Comparison of ENCODE assay signal across 8 mouse cellular contexts in genomic region chr11:87448081-87448475, GRCm38 (mm10). TPM values are rescaled to one million over a fixed set of nuclear protein-coding genes. Genes with fewer than 3 reads are reported as not detected.
DNase-seq lines count a peak whose midpoint lies in the region; ATAC-seq and TF ChIP-seq lines count a peak whose summit lies in the region.
"Not testable (repeated sequence)": the region's sequence is repeated elsewhere in the genome, so short reads cannot be mapped to it uniquely, and the experiment has no call there.

No protein-coding gene starts in this region.

- not testable (repeated sequence) for H3K9me3 ChIP-seq in MEL (replicated peaks; ENCODE audit: insufficient read depth, low read length); lung, embryonic 14.5 days (ENCODE audit: low read depth, low read length)

- peak overlapping the region; percentile 63 for H3K4me2 ChIP-seq in lung, embryonic 14.5 days

- under 1% methylated on average over 31 of the region's 34 CpGs for WGBS in lung, embryonic 14.5 days

- H3K36me3 ChIP-seq in MEL (ENCODE audit: control insufficient read depth in 1 of 2, insufficient read depth in 2 of 2, low read length in 2 of 2): peaks cover 0 to 14% of the 10 kb centered on the region in 2 experiments; a peak in 2 of 4 replicates
- H3K36me3 ChIP-seq in lung, embryonic 14.5 days (ENCODE audit: insufficient read depth): not testable (repeated sequence)

- peak; percentile 91 for DNase-seq in MEL (ENCODE audit: low read depth, low spot score)
- peak; percentile 98 for DNase-seq in cerebellum, adult 9-10 months
- DNase-seq in layer of hippocampus, adult 9-10 months (ENCODE audit: low spot score): peak; percentile 86
- DNase-seq in lung, embryonic 14.5 days: peak; percentile 84
- DNase-seq in testis, postnatal 14 days (ENCODE audit: low spot score): peak; percentile 96

- not testable (repeated sequence) for H3K79me2 ChIP-seq in MEL (ENCODE audit: control insufficient read depth, insufficient read depth, low read length, poor library complexity)

- TF ChIP-seq EP300 in MEL (IDR thresholded peaks at IDR 0.05; ENCODE audit: low read depth in 1 of 2, low read length in 2 of 2): not testable (repeated sequence)

- peak overlapping the region; percentile 96 for H3K9ac ChIP-seq in MEL (ENCODE audit: control insufficient read depth, low read depth, low read length, poor library complexity, severe bottlenecking)
- H3K9ac ChIP-seq in lung, embryonic 14.5 days: peak overlapping the region; percentile 35; the same call in 1 of the 2 replicates

- H3K27ac ChIP-seq in MEL (ENCODE audit: control insufficient read depth, low read depth, low read length): peak overlapping the region; percentile 83
- not testable (repeated sequence) for H3K27ac ChIP-seq in lung, embryonic 14.5 days (ENCODE audit: low read depth)

- TF ChIP-seq RAD21 in MEL (IDR thresholded peaks at IDR 0.05; ENCODE audit: low read depth, low read length): not testable (repeated sequence)

- H3K4me3 ChIP-seq in MEL (ENCODE audit: control insufficient read depth in 1 of 2, insufficient read depth in 1 of 2, low read depth in 2 of 2, low read length in 2 of 2): peak overlapping the region; percentile 44 to 60
- H3K4me3 ChIP-seq in lung, embryonic 14.5 days (ENCODE audit: low read depth, low read length): peak overlapping the region; percentile 25

- TF ChIP-seq POLR2A in MEL (IDR thresholded peaks at IDR 0.05; ENCODE audit: control insufficient read depth in 1 of 2, insufficient read depth in 1 of 2, low read depth in 1 of 2, low read length in 2 of 2, poor library complexity in 1 of 2): peak; percentile 41 to 57; a peak in 2 of 4 replicates

- peak; percentile 96 for ATAC-seq in frontal cortex, adult (ENCODE audit: low TSS enrichment)
- peak; percentile 81 to 84 for ATAC-seq in hematopoietic stem cell, adult 5-6 weeks (replicated peaks in 1 of 2; ENCODE audit: insufficient read depth in 1 of 2, low FRiP score in 2 of 2, low TSS enrichment in 1 of 2, low read depth in 1 of 2, poor library complexity in 2 of 2, severe bottlenecking in 2 of 2)
- peak; percentile 93 for ATAC-seq in lung, embryonic 14.5 days (ENCODE audit: insufficient read depth)
- peak; percentile 95 for ATAC-seq in neutrophil, adult 5-6 weeks (ENCODE audit: extremely low read depth, insufficient number of reproducible peaks, low FRiP score, poor library complexity, severe bottlenecking)

- peaks cover 5 to 15% of the 10 kb centered on the region in 2 experiments; a peak in 2 of 4 replicates for H3K4me1 ChIP-seq in MEL (ENCODE audit: control insufficient read depth in 1 of 2, insufficient read depth in 2 of 2, low read length in 2 of 2)
- H3K4me1 ChIP-seq in lung, embryonic 14.5 days (ENCODE audit: insufficient read depth): not testable (repeated sequence)

- not testable (repeated sequence) for TF ChIP-seq CTCF in MEL (IDR thresholded peaks at IDR 0.05 in 2 of 3, conservative IDR thresholded peaks at IDR 0.05 in 1 of 3; ENCODE audit: control insufficient read depth in 1 of 3, insufficient read depth in 1 of 3, low read depth in 2 of 3, low read length in 3 of 3, poor library complexity in 1 of 3, severe bottlenecking in 1 of 3); lung, embryonic 14.5 days (IDR thresholded peaks at IDR 0.05; ENCODE audit: low read depth)

- H3K27me3 ChIP-seq in MEL (ENCODE audit: control insufficient read depth in 1 of 2, insufficient read depth in 2 of 2, low read length in 2 of 2); lung, embryonic 14.5 days (ENCODE audit: insufficient read depth, low read length): not testable (repeated sequence)

TF ChIP-seq in MEL, 35 proteins besides CTCF, POLR2A, EP300 and RAD21:
- 0 out of 2 replicates have a peak, but pooled peaks have one; percentile 30 for TF ChIP-seq UBTF (IDR thresholded peaks at IDR 0.05; ENCODE audit: borderline replicate concordance, insufficient read depth, low read depth, low read length)

RNA-seq across cellular contexts. Expression of gene Tex14, which starts 43.2 kb away (rescaled TPM):
- total RNA-seq in MEL (2012; rRNA removed): 0.23 and 0.42 TPM in 2 replicates
- under 1 TPM in 1 of 2 experiments, not detected in 1; 0.42 TPM for polyA plus RNA-seq in MEL (2012; ENCODE audit: insufficient read depth in 1 of 2, insufficient read length in 2 of 2, low read depth in 1 of 2, low replicate concordance in 2 of 2, missing spikeins in 1 of 2)
- 2.9 TPM in 1 of 2 replicates, not detected in the other for total RNA-seq in hematopoietic stem cell, adult 5-6 weeks (2017)
- 0.21 and 0.72 TPM in 2 replicates for polyA plus RNA-seq in lung, embryonic 14.5 days (2014; fragmentation: Nextera tagmentation; extraction: Ambion mirVana)
- 2.2 and 4.8 TPM in 2 replicates for total RNA-seq in neutrophil, adult 5-6 weeks (2017)

RNA-seq across cellular contexts. Expression of gene Rad51c, which starts 43.3 kb away (rescaled TPM):
- total RNA-seq in MEL (2012; rRNA removed): 1.5 and 2.5 TPM in 2 replicates
- 1 to 10 TPM in 1 of 2 experiments, not detected in 1; 1.9 TPM for polyA plus RNA-seq in MEL (2012; ENCODE audit: insufficient read depth in 1 of 2, insufficient read length in 2 of 2, low read depth in 1 of 2, low replicate concordance in 2 of 2, missing spikeins in 1 of 2)
- total RNA-seq in hematopoietic stem cell, adult 5-6 weeks (2017): 7.3 and 13.4 TPM in 2 replicates
- 9.9 and 11.0 TPM in 2 replicates for polyA plus RNA-seq in lung, embryonic 14.5 days (2014; fragmentation: Nextera tagmentation; extraction: Ambion mirVana)
- total RNA-seq in neutrophil, adult 5-6 weeks (2017): 4.2 and 9.9 TPM in 2 replicates
